Mouse (Mus musculus): ENCODE measurements around the gene Adcy1. TPM values are rescaled to one million over a fixed set of nuclear protein-coding genes. Genes with fewer than 3 reads are reported as not detected.
A peak's percentile ranks its signal among the peaks of the same experiment; 100 is the strongest.

The Adcy1 gene
- polyA plus RNA-seq, 1 experiment from 2014 or later: 1.5 TPM

GRCm38 (mm10) chr11:7056121-7056520 lies 7.2 kb upstream of the Adcy1 start:
- H3K27ac ChIP-seq: no peak overlapping the region
- H3K4me1 ChIP-seq: peaks cover 9% of the 10 kb centered on the region
- 3% methylated on average over 11 of the region's 11 CpGs for WGBS
- H3K4me2 ChIP-seq (replicated peaks): peak overlapping the region; percentile 38; the same call in 1 of the 2 replicates
- H3K9ac ChIP-seq: no peak overlapping the region
- H3K4me3 ChIP-seq: no peak overlapping the region
- peak; percentile 42; the same call in 1 of the 2 replicates for ATAC-seq (ENCODE audit: insufficient number of reproducible peaks, insufficient read depth, low FRiP score, low TSS enrichment)
- H3K36me3 ChIP-seq: no peaks in the 10 kb centered on the region
- H3K9me3 ChIP-seq: no peaks in the 10 kb centered on the region
- H3K27me3 ChIP-seq: peaks cover 55% of the 10 kb centered on the region

DNA sequence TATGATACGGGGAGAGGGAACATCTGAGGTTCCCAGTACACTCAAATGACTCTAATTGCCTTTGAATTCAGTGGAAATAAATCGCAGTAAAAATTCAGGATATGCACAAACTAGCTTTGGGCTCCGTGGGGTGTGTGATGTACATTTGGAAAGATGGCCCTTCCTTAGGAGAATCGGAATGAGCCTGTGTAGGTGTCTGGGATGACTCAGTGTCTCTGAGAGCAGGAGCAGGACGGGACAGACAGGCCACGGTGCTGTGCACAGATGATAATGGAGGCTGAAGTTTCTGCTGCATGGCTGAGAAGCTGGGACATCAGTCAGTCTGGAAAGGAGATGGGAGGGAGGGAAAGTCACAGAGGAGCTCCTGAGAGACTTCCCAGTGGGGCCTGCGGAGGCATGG lies 5.5 kb upstream of the Adcy1 start:
- Histone ChIP-seq H3K4me1 (peaks cover 11% of the 10 kb centered on the region), H3K4me3 (no peak overlapping the region), H3K4me2 (replicated peaks) (no peak overlapping the region), H3K9me3 (no peaks in the 10 kb centered on the region), H3K36me3 (no peaks in the 10 kb centered on the region), H3K27ac (no peak overlapping the region), H3K27me3 (peaks cover 71% of the 10 kb centered on the region), H3K9ac (no peak overlapping the region)
- ATAC-seq (ENCODE audit: insufficient number of reproducible peaks, insufficient read depth, low FRiP score, low TSS enrichment): no peak
- 81% methylated on average over 7 of the region's 7 CpGs for WGBS

DNA sequence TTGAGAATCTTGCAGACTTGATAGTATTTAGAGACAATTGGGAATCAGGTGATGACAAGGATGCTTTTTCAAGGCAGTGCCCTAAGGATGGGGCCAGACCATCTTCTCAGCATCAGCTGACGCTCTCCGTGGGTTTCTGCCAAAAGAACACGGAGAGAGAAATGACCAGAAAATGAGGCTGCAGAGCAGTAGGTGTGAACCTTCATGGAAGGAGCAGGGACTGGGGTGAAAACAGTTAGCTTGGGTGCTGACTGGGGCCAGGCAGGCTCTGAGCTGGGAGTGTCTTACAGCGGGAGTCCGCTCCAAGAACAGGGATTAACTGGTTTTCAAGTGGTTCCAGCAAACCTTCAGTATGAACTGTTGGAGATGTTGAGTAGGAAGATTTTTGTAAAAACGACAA lies 1.3 kb upstream of the Adcy1 start:
- Histone ChIP-seq H3K27me3 (peaks cover 83% of the 10 kb centered on the region), H3K27ac (no peak overlapping the region), H3K4me3 (no peak overlapping the region), H3K4me1 (peaks cover 25% of the 10 kb centered on the region), H3K4me2 (replicated peaks) (no peak overlapping the region), H3K9ac (no peak overlapping the region), H3K9me3 (no peaks in the 10 kb centered on the region), H3K36me3 (no peaks in the 10 kb centered on the region)
- no peak for ATAC-seq (ENCODE audit: insufficient number of reproducible peaks, insufficient read depth, low FRiP score, low TSS enrichment)
- WGBS: 38% methylated on average over 6 of the region's 6 CpGs

- H3K27ac ChIP-seq: no peak overlapping the region
- H3K4me1 ChIP-seq: peaks cover 25% of the 10 kb centered on the region
- peak overlapping the region; percentile 82 for H3K4me2 ChIP-seq (replicated peaks)
- H3K36me3 ChIP-seq: no peaks in the 10 kb centered on the region
- peak overlapping the region; percentile 56 for H3K4me3 ChIP-seq
- ATAC-seq (ENCODE audit: insufficient number of reproducible peaks, insufficient read depth, low FRiP score, low TSS enrichment): no peak
- 0 out of 2 replicates have a peak overlapping the region, but pooled peaks have one; percentile 10 for H3K9ac ChIP-seq
- 11% methylated on average over 10 of the region's 10 CpGs for WGBS
- no peaks in the 10 kb centered on the region for H3K9me3 ChIP-seq
- peaks cover 79% of the 10 kb centered on the region for H3K27me3 ChIP-seq
Measured at GRCm38 (mm10) chr11:7062566-7062965, 723 bp upstream of the Adcy1 start.

DNA sequence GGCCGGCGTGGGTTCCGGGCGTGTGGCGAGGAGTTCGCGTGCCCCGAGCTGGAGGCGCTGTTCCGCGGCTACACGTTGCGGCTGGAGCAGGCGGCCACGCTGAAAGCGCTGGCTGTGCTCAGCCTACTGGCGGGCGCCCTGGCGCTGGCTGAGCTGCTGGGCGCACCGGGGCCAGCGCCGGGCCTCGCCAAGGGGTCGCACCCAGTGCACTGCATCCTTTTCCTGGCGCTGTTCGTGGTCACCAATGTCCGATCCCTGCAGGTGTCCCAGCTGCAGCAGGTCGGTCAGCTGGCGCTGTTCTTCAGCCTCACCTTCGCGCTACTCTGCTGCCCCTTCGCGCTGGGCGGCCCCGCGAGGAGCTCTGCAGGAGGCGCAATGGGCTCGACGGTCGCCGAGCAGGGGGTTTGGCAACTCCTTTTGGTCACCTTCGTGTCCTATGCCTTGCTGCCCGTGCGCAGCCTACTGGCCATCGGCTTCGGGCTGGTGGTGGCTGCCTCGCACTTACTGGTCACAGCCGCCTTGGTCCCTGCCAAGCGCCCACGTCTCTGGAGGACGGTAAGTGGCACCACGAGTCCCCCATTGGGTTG lies 485 bp downstream of the Adcy1 start:
- no peak overlapping the region for H3K27ac ChIP-seq
- peak overlapping the region; percentile 60 for H3K9ac ChIP-seq
- peak overlapping the region; percentile 95 for H3K4me2 ChIP-seq (replicated peaks)
- H3K9me3 ChIP-seq: no peaks in the 10 kb centered on the region
- under 1% methylated on average over 53 of the region's 53 CpGs for WGBS
- H3K27me3 ChIP-seq: peaks cover 68% of the 10 kb centered on the region
- peak; percentile 13 for ATAC-seq (ENCODE audit: insufficient number of reproducible peaks, insufficient read depth, low FRiP score, low TSS enrichment)
- peaks cover 25% of the 10 kb centered on the region for H3K4me1 ChIP-seq
- no peaks in the 10 kb centered on the region for H3K36me3 ChIP-seq
- H3K4me3 ChIP-seq: peak overlapping the region; percentile 58

DNA sequence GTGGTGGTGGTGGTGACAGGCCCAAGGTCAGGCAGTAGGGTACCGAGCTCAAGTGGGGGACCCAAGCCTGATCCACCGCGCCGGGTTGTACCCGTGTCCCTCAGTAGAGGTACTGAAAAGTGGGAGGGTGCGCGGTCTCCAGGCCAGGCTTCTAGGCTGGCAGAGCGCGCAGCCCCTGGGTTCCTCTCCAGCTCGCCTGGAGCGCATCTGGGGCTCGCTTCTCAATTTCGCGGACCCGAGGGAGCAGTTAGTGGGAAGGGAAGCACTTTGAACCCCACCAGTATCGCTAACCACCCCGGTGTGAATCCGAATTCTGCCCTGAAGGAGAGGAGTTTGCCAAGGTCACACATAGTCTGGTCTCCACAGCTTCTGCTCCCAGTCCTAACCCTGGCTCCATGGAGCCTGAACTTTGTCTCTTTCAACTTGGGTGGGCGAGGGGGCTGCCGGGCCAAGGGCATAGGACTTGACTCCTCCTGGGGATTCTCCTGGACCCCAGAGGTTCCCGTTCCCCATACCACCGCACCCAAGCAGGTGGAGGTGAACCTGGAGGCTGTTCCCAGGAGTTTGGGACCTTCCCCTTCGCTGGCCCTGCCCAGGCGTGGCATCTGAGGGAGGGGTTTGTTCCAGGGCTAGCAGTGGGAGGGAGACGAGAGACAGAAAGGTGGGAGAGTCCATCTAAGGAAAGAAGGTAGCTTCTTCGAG lies 1.3 kb downstream of the Adcy1 start:
- peak; percentile 17; the same call in 1 of the 2 replicates for ATAC-seq (ENCODE audit: insufficient number of reproducible peaks, insufficient read depth, low FRiP score, low TSS enrichment)
- Histone ChIP-seq H3K4me1 (peaks cover 25% of the 10 kb centered on the region), H3K4me2 (replicated peaks) (peak overlapping the region; percentile 95), H3K9me3 (no peaks in the 10 kb centered on the region), H3K36me3 (no peaks in the 10 kb centered on the region), H3K27ac (no peak overlapping the region), H3K27me3 (peaks cover 60% of the 10 kb centered on the region), H3K4me3 (peak overlapping the region; percentile 58), H3K9ac (peak overlapping the region; percentile 60)
- WGBS: 3% methylated on average over 26 of the region's 26 CpGs

DNA sequence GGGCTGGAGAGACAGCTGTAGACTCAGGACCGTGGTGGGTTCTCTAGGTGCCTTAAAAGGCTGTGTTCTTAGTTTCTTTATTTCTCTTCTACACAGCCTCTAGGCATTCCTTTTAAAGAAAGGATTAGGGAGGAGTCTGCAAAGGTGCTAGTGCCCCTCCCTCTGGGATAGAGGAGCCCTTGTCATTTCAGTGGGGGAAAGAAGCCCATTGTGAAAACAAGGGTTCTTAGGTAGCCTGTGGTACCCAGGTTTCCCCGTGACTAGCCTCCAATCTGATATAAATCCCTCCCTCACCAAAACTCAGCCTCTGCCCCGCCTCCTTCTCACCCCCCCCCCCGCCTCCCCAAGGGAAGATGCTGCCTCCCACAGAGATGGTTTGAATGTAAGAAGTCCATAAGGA lies 2.1 kb downstream of the Adcy1 start:
- ATAC-seq (ENCODE audit: insufficient number of reproducible peaks, insufficient read depth, low FRiP score, low TSS enrichment): no peak
- 17% methylated on average over 4 of the region's 4 CpGs for WGBS
- Histone ChIP-seq H3K27me3 (peaks cover 58% of the 10 kb centered on the region), H3K4me2 (replicated peaks) (peak overlapping the region; percentile 2; the same call in 1 of the 2 replicates), H3K4me1 (peaks cover 25% of the 10 kb centered on the region), H3K36me3 (no peaks in the 10 kb centered on the region), H3K27ac (no peak overlapping the region), H3K9ac (no peak overlapping the region), H3K9me3 (no peaks in the 10 kb centered on the region), H3K4me3 (no peak overlapping the region)

- peaks cover 53% of the 10 kb centered on the region for H3K27me3 ChIP-seq
- H3K9me3 ChIP-seq: no peaks in the 10 kb centered on the region
- WGBS: 44% methylated on average over 5 of the region's 5 CpGs
- H3K36me3 ChIP-seq: no peaks in the 10 kb centered on the region
- no peak overlapping the region for H3K4me2 ChIP-seq (replicated peaks)
- no peak overlapping the region for H3K9ac ChIP-seq
- no peak overlapping the region for H3K4me3 ChIP-seq
- H3K4me1 ChIP-seq: peaks cover 25% of the 10 kb centered on the region
- ATAC-seq (ENCODE audit: insufficient number of reproducible peaks, insufficient read depth, low FRiP score, low TSS enrichment): no peak
- no peak overlapping the region for H3K27ac ChIP-seq
Measured at GRCm38 (mm10) chr11:7065876-7066275, 2.6 kb downstream of the Adcy1 start.

GRCm38 (mm10) chr11:7067263-7067662 lies 4.0 kb downstream of the Adcy1 start:
- H3K36me3 ChIP-seq: no peaks in the 10 kb centered on the region
- no peaks in the 10 kb centered on the region for H3K9me3 ChIP-seq
- H3K4me1 ChIP-seq: peaks cover 31% of the 10 kb centered on the region
- WGBS: 69% methylated on average over 4 of the region's 4 CpGs
- ATAC-seq (ENCODE audit: insufficient number of reproducible peaks, insufficient read depth, low FRiP score, low TSS enrichment): no peak
- no peak overlapping the region for H3K4me2 ChIP-seq (replicated peaks)
- H3K4me3 ChIP-seq: no peak overlapping the region
- no peak overlapping the region for H3K9ac ChIP-seq
- H3K27ac ChIP-seq: no peak overlapping the region
- H3K27me3 ChIP-seq: peaks cover 40% of the 10 kb centered on the region

DNA sequence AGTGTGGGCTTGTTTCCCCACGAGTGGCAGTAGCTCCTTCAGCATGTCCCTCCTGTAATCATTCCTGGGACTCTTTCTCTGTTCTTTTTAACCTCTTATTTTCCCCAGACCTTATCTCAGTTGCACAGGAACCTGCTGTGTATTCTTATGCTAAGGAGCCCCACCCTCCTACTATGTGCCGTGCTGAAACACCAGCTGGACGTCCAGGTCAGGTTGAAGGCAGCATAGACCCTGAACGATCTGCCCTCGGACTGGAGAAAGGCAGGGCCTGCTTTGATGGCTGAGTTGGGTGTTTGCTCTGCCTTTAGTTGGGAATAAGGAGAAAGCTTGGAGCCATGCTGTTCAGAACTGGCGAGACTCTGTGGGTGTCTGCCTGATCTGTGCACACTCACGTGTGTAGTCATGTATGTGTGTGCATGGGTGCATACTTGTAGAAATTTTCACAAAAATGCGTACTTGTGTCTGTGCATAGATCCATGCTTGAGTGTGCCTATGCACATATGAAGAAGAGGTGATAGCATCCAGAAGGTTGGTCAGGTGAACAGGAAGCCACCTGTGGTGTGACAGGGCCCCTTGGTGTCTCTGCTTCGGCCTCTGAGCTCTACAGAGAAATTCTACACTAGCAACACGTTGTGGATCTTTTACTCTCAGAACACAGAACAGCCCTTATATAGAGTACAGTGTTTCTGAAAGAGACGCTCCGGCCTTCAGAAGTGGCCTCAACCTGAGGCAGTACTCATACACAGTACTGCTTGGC lies 5.4 kb downstream of the Adcy1 start:
- H3K27ac ChIP-seq: no peak overlapping the region
- no peak overlapping the region for H3K4me2 ChIP-seq (replicated peaks)
- peaks cover 32% of the 10 kb centered on the region for H3K27me3 ChIP-seq
- no peaks in the 10 kb centered on the region for H3K36me3 ChIP-seq
- no peak for ATAC-seq (ENCODE audit: insufficient number of reproducible peaks, insufficient read depth, low FRiP score, low TSS enrichment)
- no peak overlapping the region for H3K9ac ChIP-seq
- no peaks in the 10 kb centered on the region for H3K9me3 ChIP-seq
- H3K4me3 ChIP-seq: no peak overlapping the region
- WGBS: 83% methylated on average over 12 of the region's 12 CpGs
- peaks cover 31% of the 10 kb centered on the region for H3K4me1 ChIP-seq

GRCm38 (mm10) chr11:7069762-7070161 lies 6.5 kb downstream of the Adcy1 start:
- ATAC-seq (ENCODE audit: insufficient number of reproducible peaks, insufficient read depth, low FRiP score, low TSS enrichment): no peak
- WGBS: 86% methylated on average over 4 of the region's 4 CpGs
- Histone ChIP-seq H3K9me3 (no peaks in the 10 kb centered on the region), H3K36me3 (no peaks in the 10 kb centered on the region), H3K27me3 (peaks cover 21% of the 10 kb centered on the region), H3K4me2 (replicated peaks) (no peak overlapping the region), H3K4me3 (no peak overlapping the region), H3K27ac (no peak overlapping the region), H3K4me1 (peaks cover 21% of the 10 kb centered on the region), H3K9ac (no peak overlapping the region)

DNA sequence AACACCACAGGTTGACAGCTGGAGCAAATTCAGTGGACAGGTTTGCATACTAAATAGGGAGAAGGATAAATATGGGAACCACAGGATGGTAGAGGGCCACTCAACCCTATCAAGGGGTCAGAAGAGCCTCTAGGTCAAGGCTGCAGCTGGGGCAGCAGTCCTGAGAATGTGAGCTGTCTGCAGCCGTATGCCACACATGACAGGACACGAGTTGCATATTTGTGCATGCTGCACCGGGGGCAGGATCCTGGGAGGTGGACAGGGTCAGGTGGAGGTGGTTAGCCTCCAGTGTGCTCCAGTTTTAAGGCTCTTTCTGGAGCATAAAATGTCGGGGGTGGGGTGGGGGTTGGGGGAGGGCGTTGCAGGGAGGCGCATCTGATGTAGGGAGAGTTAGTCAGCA lies 8.3 kb downstream of the Adcy1 start:
- ATAC-seq (ENCODE audit: insufficient number of reproducible peaks, insufficient read depth, low FRiP score, low TSS enrichment): no peak
- Histone ChIP-seq H3K36me3 (no peaks in the 10 kb centered on the region), H3K27me3 (0 out of 2 replicates have a peak, but pooled peaks cover 4% of the 10 kb centered on the region), H3K9me3 (no peaks in the 10 kb centered on the region), H3K9ac (no peak overlapping the region), H3K4me2 (replicated peaks) (no peak overlapping the region), H3K4me3 (no peak overlapping the region), H3K27ac (no peak overlapping the region), H3K4me1 (peaks cover 10% of the 10 kb centered on the region)
- 62% methylated on average over 6 of the region's 6 CpGs for WGBS
